Mouse (Mus musculus) ES-E14 (cell line): ENCODE data around the gene Speer4d.
"Not testable (repeated sequence)": the region's sequence is repeated elsewhere in the genome, so short reads cannot be mapped to it uniquely, and the experiment has no call there.

Experiments
- CHD2 ChIP-seq: IDR thresholded peaks from 2 replicates; pipeline ENCODE4 v1.6.1; 2014; ENCODE audit warnings: mild to moderate bottlenecking, low read depth, low read length, inconsistent platforms
- HCFC1 ChIP-seq: IDR thresholded peaks from 2 replicates; pipeline ENCODE4 v1.6.1; 2012; ENCODE audit warnings: low read length, inconsistent platforms, borderline replicate concordance; ENCODE audit not compliant: insufficient read depth
- MAFK ChIP-seq: IDR thresholded peaks from 2 replicates; pipeline ENCODE4 v1.6.1; 2014; ENCODE audit warnings: mild to moderate bottlenecking, low read depth, low read length, inconsistent platforms; ENCODE audit not compliant: insufficient read depth
- ZC3H11A ChIP-seq: IDR thresholded peaks from 2 replicates; pipeline ENCODE4 v1.6.1; 2012; ENCODE audit warnings: low read depth, mild to moderate bottlenecking, inconsistent platforms, low read length, borderline replicate concordance
- ZNF384 ChIP-seq: IDR thresholded peaks from 2 replicates; pipeline ENCODE4 v1.6.1; 2012; ENCODE audit warnings: low read depth, low read length, inconsistent platforms

DNA sequence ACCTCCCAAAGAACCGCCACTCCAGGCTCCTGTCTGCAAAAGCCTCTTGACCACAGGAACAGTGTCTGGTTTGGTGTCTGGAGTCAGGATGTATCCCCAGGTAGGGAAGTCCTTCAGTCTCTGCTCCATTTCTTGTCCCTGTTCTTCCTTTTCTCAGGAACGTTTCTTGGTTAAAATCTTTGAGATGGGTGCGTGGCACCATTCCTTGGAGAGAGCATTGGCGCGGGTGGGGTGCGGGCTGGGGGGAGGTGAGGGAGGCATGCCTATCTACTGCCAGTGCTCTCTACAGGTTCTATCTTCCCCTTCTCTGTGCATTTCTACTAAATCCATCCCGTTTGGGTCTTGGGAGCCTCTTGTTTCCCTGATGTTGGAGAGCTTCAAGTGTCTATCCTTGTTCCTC, 45.0 kb downstream of the Speer4d start:
- TF ChIP-seq HCFC1, MAFK, CHD2, ZNF384, ZC3H11A: not testable (repeated sequence)
